Mouse (Mus musculus) liver, embryonic 16.5 days (tissue): ENCODE measurements around the gene Sh3kbp1. TPM values are rescaled to one million over a fixed set of nuclear protein-coding genes. Genes with fewer than 3 reads are reported as not detected.

Experiments
- ATAC-seq: fragments of 200-750 bp; cut with Nextera tagmentation; 2 replicates; pipeline ENCODE4 v1.8.0; 2017; ENCODE audit warnings: low read depth, mild to moderate bottlenecking, moderate number of reproducible peaks, moderate library complexity
- H3K27ac ChIP-seq: fragments of 300-500 bp; sonication (generic); 2 replicates; pipeline ENCODE4 v1.5.1; 2014; ENCODE audit warnings: mild to moderate bottlenecking, low read length
- H3K27me3 ChIP-seq: fragments of 300-500 bp; sonication (generic); 2 replicates; pipeline ENCODE4 v1.6.1; 2014; ENCODE audit warnings: low read depth, low read length, mixed read lengths; ENCODE audit not compliant: control insufficient read depth, insufficient read depth
- H3K36me3 ChIP-seq: fragments of 300-500 bp; sonication (generic); 2 replicates; pipeline ENCODE4 v1.6.1; 2014; ENCODE audit warnings: mild to moderate bottlenecking; ENCODE audit not compliant: control insufficient read depth, insufficient read depth
- H3K4me1 ChIP-seq: fragments of 300-500 bp; sonication (generic); 2 replicates; pipeline ENCODE4 v1.6.1; 2014; ENCODE audit warnings: low read depth, low read length, mixed read lengths; ENCODE audit not compliant: control insufficient read depth
- H3K4me2 ChIP-seq: fragments of 300-500 bp; sonication (generic); 2 replicates; pipeline ENCODE4 v1.6.1; 2014; ENCODE audit warnings: low read depth, low read length, mixed read lengths
- H3K4me3 ChIP-seq: fragments of 300-500 bp; sonication (generic); 2 replicates; pipeline ENCODE4 v1.5.1; 2014; ENCODE audit warnings: low read depth, mild to moderate bottlenecking, low read length
- H3K9ac ChIP-seq: fragments of 300-500 bp; sonication (generic); 2 replicates; pipeline ENCODE4 v1.6.1; 2014; ENCODE audit warnings: low read depth, low read length
- H3K9me3 ChIP-seq: fragments of 300-500 bp; sonication (generic); replicated peaks from 2 replicates; pipeline ENCODE4 v1.6.1; 2016; ENCODE audit warnings: low read length; ENCODE audit not compliant: control insufficient read depth
- WGBS: fragments of 180-500 bp; shearing (Covaris S2); extraction: QIAGEN DNeasy Blood & Tissue Kit; methylation state at CpG from one replicate; pipeline ENCODE4 v1.1.7; 2014; ENCODE audit not compliant: insufficient replicate concordance; 5-methylcytosine and 5-hydroxymethylcytosine counted together
- polyA plus RNA-seq: library from polyadenylated mRNA; unstranded; fragments of >200 nt; fragmentation: Nextera tagmentation; extraction: Ambion mirVana; gene quantifications from 2 replicates; pipeline ENCODE4 v1.2.1, GENCODE M21; 2015

Gene Sh3kbp1
- polyA plus RNA-seq, 1 experiment from 2014 or later: 10.8 TPM

- H3K9me3 ChIP-seq: no peaks in the 10 kb centered on the region
- H3K27me3 ChIP-seq: no peaks in the 10 kb centered on the region
- WGBS: 54% methylated on average over 4 of the region's 4 CpGs
Observed at GRCm38 (mm10) chrX:159772137-159772536, 145.1 kb downstream of the Sh3kbp1 start.

DNA sequence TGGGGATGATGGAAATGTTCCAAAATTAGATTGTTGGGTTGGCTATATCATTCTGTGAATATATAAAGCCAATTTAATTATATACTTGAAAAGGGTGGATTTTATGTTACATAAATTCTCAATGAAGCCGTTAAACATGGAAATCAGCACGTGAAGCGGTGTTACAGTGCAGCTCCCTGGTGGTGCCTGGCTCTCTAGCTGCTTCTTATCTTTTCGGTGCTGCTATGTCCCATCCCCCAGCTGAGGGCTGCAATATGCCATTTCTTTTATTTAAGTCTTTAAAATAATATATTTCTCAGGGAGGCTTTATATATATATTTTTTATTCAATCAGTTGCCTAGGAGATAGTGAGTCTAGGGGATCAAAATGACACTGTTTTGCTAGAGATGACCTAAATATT is 148.0 kb downstream of the Sh3kbp1 start:
- ATAC-seq: no peak
- Histone ChIP-seq H3K4me3 (no peak overlapping the region), H3K4me1 (no peaks in the 10 kb centered on the region), H3K9me3 (no peaks in the 10 kb centered on the region), H3K27ac (no peak overlapping the region), H3K4me2 (no peak overlapping the region), H3K27me3 (no peaks in the 10 kb centered on the region), H3K9ac (no peak overlapping the region), H3K36me3 (no peaks in the 10 kb centered on the region)
- 60% methylated on average over 4 of the region's 4 CpGs for WGBS

More at GRCm38 (mm10) chrX:159772137-159772536, 145.1 kb downstream of the Sh3kbp1 start:
- Histone ChIP-seq H3K4me2 (no peak overlapping the region), H3K4me1 (no peaks in the 10 kb centered on the region), H3K4me3 (no peak overlapping the region), H3K36me3 (no peaks in the 10 kb centered on the region), H3K27ac (no peak overlapping the region), H3K9ac (no peak overlapping the region)
- ATAC-seq: no peak

GRCm38 (mm10) chrX:159778787-159779186 is 151.7 kb downstream of the Sh3kbp1 start:
- no peaks in the 10 kb centered on the region for H3K27me3 ChIP-seq
- no peak overlapping the region for H3K4me3 ChIP-seq
- 53% methylated on average over 1 of the region's 1 CpGs for whole genome bisulfite sequencing
- no peaks in the 10 kb centered on the region for H3K4me1 ChIP-seq
- ATAC-seq: no peak
- H3K9ac ChIP-seq: no peak overlapping the region
- no peak overlapping the region for H3K27ac ChIP-seq
- no peaks in the 10 kb centered on the region for H3K36me3 ChIP-seq
- no peak overlapping the region for H3K4me2 ChIP-seq
- no peaks in the 10 kb centered on the region for H3K9me3 ChIP-seq

GRCm38 (mm10) chrX:159790516-159790915 is 163.4 kb downstream of the Sh3kbp1 start:
- 55% methylated on average over 3 of the region's 3 CpGs for WGBS
- H3K27ac ChIP-seq: no peak overlapping the region
- no peak overlapping the region for H3K4me3 ChIP-seq
- H3K36me3 ChIP-seq: no peaks in the 10 kb centered on the region
- H3K4me2 ChIP-seq: no peak overlapping the region
- ATAC-seq: no peak
- H3K27me3 ChIP-seq: no peaks in the 10 kb centered on the region; the same call in 1 of the 2 replicates
- no peaks in the 10 kb centered on the region for H3K4me1 ChIP-seq
- H3K9me3 ChIP-seq: no peaks in the 10 kb centered on the region
- no peak overlapping the region for H3K9ac ChIP-seq

DNA sequence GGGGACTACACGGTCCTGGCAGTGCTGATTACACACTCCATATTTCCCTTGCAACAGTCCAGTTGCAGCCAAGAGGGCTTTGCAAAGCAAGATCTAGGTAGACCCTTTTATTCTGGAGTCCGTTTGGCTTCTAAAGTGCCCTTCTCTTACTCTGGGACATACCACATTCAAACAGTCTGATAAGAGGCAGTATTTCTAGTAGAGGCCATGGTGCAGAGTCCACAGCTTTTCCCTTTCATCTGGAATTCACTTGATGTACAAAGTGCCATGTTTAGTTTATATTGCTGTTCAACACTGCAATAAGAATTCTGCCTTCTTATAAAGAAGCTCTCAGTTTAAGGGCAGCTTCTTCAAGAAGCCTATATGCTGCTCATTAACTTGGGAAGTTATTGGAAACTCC is 168.5 kb downstream of the Sh3kbp1 start:
- WGBS: 54% methylated on average over 2 of the region's 2 CpGs
- H3K4me2 ChIP-seq: no peak overlapping the region
- no peak for ATAC-seq
- no peak overlapping the region for H3K4me3 ChIP-seq
- H3K9me3 ChIP-seq: no peaks in the 10 kb centered on the region
- no peak overlapping the region for H3K9ac ChIP-seq
- no peaks in the 10 kb centered on the region for H3K36me3 ChIP-seq
- H3K4me1 ChIP-seq: no peaks in the 10 kb centered on the region
- no peaks in the 10 kb centered on the region; the same call in 1 of the 2 replicates for H3K27me3 ChIP-seq
- no peak overlapping the region for H3K27ac ChIP-seq

GRCm38 (mm10) chrX:159804371-159804770 is 177.3 kb downstream of the Sh3kbp1 start:
- no peak overlapping the region for H3K4me3 ChIP-seq
- no peak overlapping the region for H3K27ac ChIP-seq
- H3K4me2 ChIP-seq: no peak overlapping the region
- H3K9ac ChIP-seq: no peak overlapping the region
- H3K36me3 ChIP-seq: no peaks in the 10 kb centered on the region
- WGBS: 29% methylated on average over 1 of the region's 1 CpGs
- H3K27me3 ChIP-seq: no peaks in the 10 kb centered on the region
- H3K9me3 ChIP-seq: no peaks in the 10 kb centered on the region
- ATAC-seq: no peak
- H3K4me1 ChIP-seq: no peaks in the 10 kb centered on the region

- Histone ChIP-seq H3K9me3 (no peaks in the 10 kb centered on the region), H3K36me3 (no peaks in the 10 kb centered on the region), H3K4me1 (no peaks in the 10 kb centered on the region), H3K27me3 (no peaks in the 10 kb centered on the region), H3K4me3 (no peak overlapping the region), H3K27ac (no peak overlapping the region), H3K4me2 (no peak overlapping the region), H3K9ac (no peak overlapping the region)
- WGBS: 75% methylated on average over 6 of the region's 6 CpGs
- ATAC-seq: no peak
Observed at GRCm38 (mm10) chrX:159809510-159809909, 182.4 kb downstream of the Sh3kbp1 start.

DNA sequence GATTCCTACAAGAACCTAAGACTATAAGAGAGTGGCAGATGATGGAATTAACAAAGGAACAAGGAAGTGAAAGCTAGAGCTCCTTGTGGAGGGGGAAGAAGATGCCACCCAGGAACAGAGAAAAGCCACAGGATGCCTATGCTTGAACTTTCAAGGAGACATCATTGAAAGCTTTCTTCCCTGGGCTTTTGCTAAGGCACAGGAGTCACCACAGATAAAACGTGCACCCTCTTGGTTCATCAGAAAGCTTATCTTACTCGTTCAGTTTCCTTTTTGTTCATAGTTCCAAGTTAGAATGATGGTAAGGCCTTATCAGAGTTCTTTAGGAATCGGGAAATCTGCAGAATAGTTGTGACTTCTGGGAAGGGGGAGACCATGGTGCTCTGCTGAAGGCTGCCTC is 183.4 kb downstream of the Sh3kbp1 start:
- no peaks in the 10 kb centered on the region for H3K27me3 ChIP-seq
- H3K27ac ChIP-seq: no peak overlapping the region
- H3K9ac ChIP-seq: no peak overlapping the region
- no peak overlapping the region for H3K4me3 ChIP-seq
- 23% methylated on average over 3 of the region's 3 CpGs for WGBS
- no peak for ATAC-seq
- H3K9me3 ChIP-seq: no peaks in the 10 kb centered on the region
- H3K4me1 ChIP-seq: no peaks in the 10 kb centered on the region
- no peaks in the 10 kb centered on the region for H3K36me3 ChIP-seq
- no peak overlapping the region for H3K4me2 ChIP-seq

DNA sequence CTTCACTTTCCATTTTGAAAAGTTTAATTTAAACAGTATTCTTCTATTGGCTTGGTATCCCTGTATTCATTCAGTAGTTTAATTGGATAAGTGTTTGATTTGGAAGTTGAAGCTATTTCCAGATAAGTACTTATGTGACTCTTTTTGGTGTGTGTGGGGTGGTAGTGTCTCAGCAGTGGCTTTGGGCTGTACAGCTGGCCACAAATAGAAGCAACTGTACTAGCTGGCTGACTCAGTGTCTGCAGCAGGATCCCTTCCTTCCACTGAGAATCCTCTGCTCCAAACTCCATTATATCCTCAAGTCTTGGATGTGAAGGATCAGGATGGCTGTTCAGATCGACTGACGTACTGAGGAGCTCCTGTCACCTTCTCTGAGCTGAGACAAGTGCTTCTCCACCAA is 190.4 kb downstream of the Sh3kbp1 start:
- Histone ChIP-seq H3K4me2 (no peak overlapping the region), H3K36me3 (no peaks in the 10 kb centered on the region), H3K4me1 (no peaks in the 10 kb centered on the region; the same call in 1 of the 2 replicates), H3K27ac (no peak overlapping the region), H3K9ac (no peak overlapping the region), H3K27me3 (no peaks in the 10 kb centered on the region), H3K9me3 (no peaks in the 10 kb centered on the region), H3K4me3 (no peak overlapping the region)
- 73% methylated on average over 2 of the region's 2 CpGs for WGBS
- no peak for ATAC-seq
